In genomic region chr16:13276258-13276657, GRCm38 (mm10) we compare ENCODE assay signal across 15 mouse cellular contexts. TPM values are rescaled to one million over a fixed set of nuclear protein-coding genes. Genes with fewer than 3 reads are reported as not detected.
DNase-seq lines count a peak whose midpoint lies in the region; ATAC-seq and TF ChIP-seq lines count a peak whose summit lies in the region.
"Had no signal": no experiment of that assay in that cellular context is flagged by ENCODE, and none has a peak within 500 bp of the region (broad histone marks: within the 10 kb centered on the region; RNA-seq: fewer than 3 reads in every experiment).

No protein-coding gene starts in this region.

- no peaks in the 10 kb centered on the region for H3K9me3 ChIP-seq in lung, embryonic 15.5 days
- H3K9me3 ChIP-seq in intestine, postnatal 0 days (ENCODE audit: control insufficient read depth) = no peaks in the 10 kb centered on the region
- H3K9me3 ChIP-seq in stomach, embryonic 16.5 days (replicated peaks; ENCODE audit: control insufficient read depth, low read length) = no peaks in the 10 kb centered on the region
- H3K9me3 ChIP-seq: embryonic facial prominence, embryonic 12.5 days; forebrain, embryonic 13.5 days had no signal

- 43% methylated on average over 2 of the region's 2 CpGs for WGBS in lung, embryonic 15.5 days
- 37% methylated on average over 2 of the region's 2 CpGs for WGBS in intestine, postnatal 0 days
- WGBS in large intestine, adult 2 months = 41% methylated on average over 2 of the region's 2 CpGs
- WGBS in stomach, embryonic 16.5 days = 66% methylated on average over 2 of the region's 2 CpGs

- no peak overlapping the region for H3K4me3 ChIP-seq in lung, embryonic 15.5 days
- H3K4me3 ChIP-seq in intestine, postnatal 0 days (ENCODE audit: low read depth, low read length) = no peak overlapping the region
- no peak overlapping the region for H3K4me3 ChIP-seq in stomach, embryonic 16.5 days (replicated peaks; ENCODE audit: low read length)
- H3K4me3 ChIP-seq: embryonic facial prominence, embryonic 12.5 days; forebrain, embryonic 13.5 days had no signal

- no peak overlapping the region for H3K9ac ChIP-seq in lung, embryonic 15.5 days
- no peak overlapping the region for H3K9ac ChIP-seq in intestine, postnatal 0 days (ENCODE audit: low read depth, low read length)
- H3K9ac ChIP-seq in stomach, embryonic 16.5 days (ENCODE audit: low read length) = no peak overlapping the region
- H3K9ac ChIP-seq: embryonic facial prominence, embryonic 12.5 days; forebrain, embryonic 13.5 days had no signal

- no peak overlapping the region for H3K4me2 ChIP-seq in lung, embryonic 15.5 days
- peak overlapping the region; percentile 44 for H3K4me2 ChIP-seq in intestine, postnatal 0 days (replicated peaks; ENCODE audit: low read depth)
- no peak overlapping the region for H3K4me2 ChIP-seq in stomach, embryonic 16.5 days (ENCODE audit: low read depth, low read length)
- H3K4me2 ChIP-seq: embryonic facial prominence, embryonic 12.5 days; forebrain, embryonic 13.5 days had no signal

- H3K27ac ChIP-seq in lung, embryonic 15.5 days = 0 out of 2 replicates have a peak overlapping the region, but pooled peaks have one; percentile 35
- peak overlapping the region; percentile 83 for H3K27ac ChIP-seq in intestine, postnatal 0 days (ENCODE audit: low read depth, low read length)
- H3K27ac ChIP-seq in stomach, embryonic 16.5 days (ENCODE audit: low read length) = peak overlapping the region; percentile 74
- H3K27ac ChIP-seq: embryonic facial prominence, embryonic 12.5 days; forebrain, embryonic 13.5 days had no signal

- H3K36me3 ChIP-seq in lung, embryonic 15.5 days = 0 out of 2 replicates have a peak, but pooled peaks cover 2% of the 10 kb centered on the region
- peaks cover 7% of the 10 kb centered on the region; the same call in 1 of the 2 replicates for H3K36me3 ChIP-seq in intestine, postnatal 0 days (ENCODE audit: control insufficient read depth, insufficient read depth)
- H3K36me3 ChIP-seq in stomach, embryonic 16.5 days (ENCODE audit: control insufficient read depth, insufficient read depth, low read length) = no peaks in the 10 kb centered on the region

- no peak for DNase-seq in lung, postnatal 4 days
- peak; percentile 88 for DNase-seq in large intestine, adult 2 months (ENCODE audit: low read depth, low spot score)
- DNase-seq in layer of hippocampus, postnatal 10 days (ENCODE audit: low spot score in 2 of 2) = no peak
- no peak for DNase-seq in cerebellum, adult 11-12 months
- no peak for DNase-seq in ovary, adult 18-20 months (ENCODE audit: low spot score)
- DNase-seq: cerebellum, adult 9-11 months; layer of hippocampus, adult 9-11 months; left cerebral cortex, postnatal 4 days had no signal

- H3K27me3 ChIP-seq in lung, embryonic 15.5 days = no peaks in the 10 kb centered on the region
- H3K27me3 ChIP-seq in intestine, postnatal 0 days (replicated peaks; ENCODE audit: control insufficient read depth, insufficient read depth, low read length) = no peaks in the 10 kb centered on the region
- H3K27me3 ChIP-seq in stomach, embryonic 16.5 days (ENCODE audit: control insufficient read depth, insufficient read depth, low read length) = no peaks in the 10 kb centered on the region
- H3K27me3 ChIP-seq: CH12.LX; embryonic facial prominence, embryonic 12.5 days; forebrain, embryonic 13.5 days had no signal

- no peak for ATAC-seq in lung, embryonic 15.5 days (ENCODE audit: borderline replicate concordance, extremely low read depth, low FRiP score, low TSS enrichment)
- ATAC-seq in intestine, postnatal 0 days = peak; percentile 99
- ATAC-seq in stomach, embryonic 16.5 days (ENCODE audit: insufficient read depth, low FRiP score) = peak; percentile 91
- ATAC-seq: forebrain, embryonic 13.5 days; hindbrain, embryonic 16.5 days had no signal

- H3K4me1 ChIP-seq in lung, embryonic 15.5 days = 0 out of 2 replicates have a peak, but pooled peaks cover 8% of the 10 kb centered on the region
- H3K4me1 ChIP-seq in intestine, postnatal 0 days (replicated peaks; ENCODE audit: control insufficient read depth, insufficient read depth, low read length) = peaks cover 8% of the 10 kb centered on the region
- H3K4me1 ChIP-seq in stomach, embryonic 16.5 days (ENCODE audit: control insufficient read depth, insufficient read depth, low read length) = no peaks in the 10 kb centered on the region
- H3K4me1 ChIP-seq: embryonic facial prominence, embryonic 12.5 days; forebrain, embryonic 13.5 days had no signal

- no peak for TF ChIP-seq CTCF in intestine, postnatal 0 days (IDR thresholded peaks at IDR 0.05; ENCODE audit: low read depth)

RNA-seq across cellular contexts. Expression of gene Mrtfb, which starts 20.0 kb away (rescaled TPM):
- polyA plus RNA-seq in lung, embryonic 15.5 days (2015; fragmentation: Nextera tagmentation; extraction: Ambion mirVana) = 23.7 and 24.7 TPM in 2 replicates
- 14.2 and 14.6 TPM in 2 replicates for polyA plus RNA-seq in intestine, postnatal 0 days (2015; fragmentation: Nextera tagmentation; extraction: Ambion mirVana)
- 6.8 and 10.2 TPM in 2 replicates for polyA plus RNA-seq in large intestine, adult 2 months (2012; rRNA removed)
- polyA plus RNA-seq in stomach, embryonic 16.5 days (2015; fragmentation: Nextera tagmentation; extraction: Ambion mirVana) = 17.1 and 19.3 TPM in 2 replicates
- 100 to 1,000 TPM in 1 of 2 experiments, 10 to 100 TPM in 1; 92.1 to 104 TPM for total RNA-seq in layer of hippocampus, postnatal 10 days (2021)
